Mouse (Mus musculus) layer of hippocampus, adult 8-10 months (tissue): ENCODE results near the gene Peli2. TPM values are rescaled to one million over a fixed set of nuclear protein-coding genes. Genes with fewer than 3 reads are reported as not detected.
"Not testable (repeated sequence)": the region's sequence is repeated elsewhere in the genome, so short reads cannot be mapped to it uniquely, and the experiment has no call there.

Experiments used
- DNase-seq, 2 experiments: peaks; one replicate each; pipeline ENCODE4 v3.0.0; 2022; ENCODE audit warnings: low spot score in 2 of 2
- total RNA-seq, 4 experiments: library from RNA; stranded (reverse); gene quantifications; 2 replicates each; pipeline ENCODE4 v1.2.4; 2022

Gene Peli2
- 10 to 100 TPM; 24.2 to 36.6 (median 30.0) TPM for total RNA-seq

GRCm38 (mm10) chr14:48120752-48121528 lies at the start of gene Peli2:
Gene Peli2, plus strand, starts transcription at chr14:48120823.
- peak; percentile 32 to 50 for DNase-seq

GRCm38 (mm10) chr14:48072104-48072503 lies 48.5 kb upstream of the Peli2 start:
- DNase-seq = no peak

- DNase-seq = peak; percentile 63 to 69
These were observed 47.1 kb upstream of the Peli2 start for GRCm38 (mm10) chr14:48073247-48074161.

- not testable (repeated sequence) for DNase-seq
These were observed 41.0 kb upstream of the Peli2 start for GRCm38 (mm10) chr14:48079574-48079973.

GRCm38 (mm10) chr14:48083836-48084812 lies 36.5 kb upstream of the Peli2 start:
- DNase-seq = peak; percentile 43 to 47

GRCm38 (mm10) chr14:48086682-48087297 lies 33.8 kb upstream of the Peli2 start:
- peak; percentile 14 to 18 for DNase-seq

- DNase-seq = no peak
These were observed 33.3 kb upstream of the Peli2 start for GRCm38 (mm10) chr14:48087298-48087830.

GRCm38 (mm10) chr14:48090465-48090864 lies 30.2 kb upstream of the Peli2 start:
- DNase-seq = no peak

- no peak for DNase-seq
These were observed 29.5 kb upstream of the Peli2 start for GRCm38 (mm10) chr14:48091160-48091559.

- no peak for DNase-seq
These were observed 22.4 kb upstream of the Peli2 start for GRCm38 (mm10) chr14:48098253-48098652.

GRCm38 (mm10) chr14:48099354-48099753 lies 21.3 kb upstream of the Peli2 start:
- DNase-seq = no peak

- DNase-seq = no peak
These were observed 14.2 kb upstream of the Peli2 start for GRCm38 (mm10) chr14:48106453-48106852.

- no peak for DNase-seq
These were observed 2.6 kb upstream of the Peli2 start for GRCm38 (mm10) chr14:48117986-48118385.

GRCm38 (mm10) chr14:48119012-48119647 lies 1.5 kb upstream of the Peli2 start:
- DNase-seq = no peak

- no peak for DNase-seq
These were observed 864 bp upstream of the Peli2 start for GRCm38 (mm10) chr14:48119648-48120270.

- DNase-seq = peak in 1 of 2 experiments; percentile 17
These were observed 226 bp upstream of the Peli2 start for GRCm38 (mm10) chr14:48120443-48120751.

- no peak for DNase-seq
These were observed 1.2 kb downstream of the Peli2 start for GRCm38 (mm10) chr14:48121529-48122517.

GRCm38 (mm10) chr14:48124011-48124410 lies 3.4 kb downstream of the Peli2 start:
- no peak for DNase-seq
